Mouse (Mus musculus) C2C12 (cell line): ENCODE data around the gene Apoc1. TPM values are rescaled to one million over a fixed set of nuclear protein-coding genes. Genes with fewer than 3 reads are reported as not detected.

Experiments
- H3K27me3 ChIP-seq: one replicate; pipeline ENCODE4 v1.6.1; 2011; ENCODE audit not compliant: control insufficient read depth, insufficient read depth, insufficient read length
- H3K36me3 ChIP-seq: one replicate; pipeline ENCODE4 v1.6.1; 2011; ENCODE audit not compliant: control insufficient read depth, insufficient read depth
- H3K4me3 ChIP-seq: one replicate; pipeline ENCODE4 v1.5.1; 2011; ENCODE audit warnings: mild to moderate bottlenecking, control low read depth; ENCODE audit not compliant: poor library complexity, insufficient read depth, severe bottlenecking
- H3K79me2 ChIP-seq: one replicate; pipeline ENCODE4 v1.6.1; 2011; ENCODE audit not compliant: control insufficient read depth, insufficient read depth
- H3K79me3 ChIP-seq: one replicate; pipeline ENCODE4 v1.6.1; 2011; ENCODE audit warnings: low read depth, control low read depth
- H3ac ChIP-seq: one replicate; pipeline ENCODE3; 2011; ENCODE audit warnings: low read depth; ENCODE audit not compliant: control insufficient read depth, insufficient read length
- CEBPB ChIP-seq: IDR thresholded peaks from one replicate; pipeline ENCODE4 v1.6.1; 2011; ENCODE audit warnings: low read depth, mild to moderate bottlenecking, control low read depth, moderate library complexity
- CTCF ChIP-seq: IDR thresholded peaks from one replicate; pipeline ENCODE4 v1.5.1; 2011; ENCODE audit not compliant: control insufficient read depth, insufficient read depth, insufficient read length
- FOSL1 ChIP-seq: IDR thresholded peaks from one replicate; pipeline ENCODE4 v1.8.0; 2011; ENCODE audit warnings: mild to moderate bottlenecking, low read length; ENCODE audit not compliant: poor library complexity, insufficient read depth, severe bottlenecking
- MAX ChIP-seq: IDR thresholded peaks from one replicate; pipeline ENCODE4 v1.6.1; 2011; ENCODE audit warnings: mild to moderate bottlenecking, control low read depth
- MYOD1 ChIP-seq: IDR thresholded peaks from one replicate; pipeline ENCODE4 v1.6.1; 2011; ENCODE audit warnings: low read depth; ENCODE audit not compliant: control insufficient read depth, insufficient read length
- MYOG ChIP-seq: IDR thresholded peaks from one replicate; pipeline ENCODE4 v1.6.1; 2011; ENCODE audit not compliant: control insufficient read depth, insufficient read length; ENCODE audit errors: extremely low read depth
- USF1 ChIP-seq: IDR thresholded peaks from one replicate; pipeline ENCODE4 v1.6.1; 2011; ENCODE audit warnings: low read depth, mild to moderate bottlenecking, control low read depth, moderate library complexity
- polyA plus RNA-seq: library from polyadenylated mRNA; unstranded; fragments of >200 nt; fragmentation: generic; extraction: Trizol; gene quantifications from one replicate; pipeline ENCODE4 v1.2.1, GENCODE M21; 2012; ENCODE audit warnings: missing spikeins

The Apoc1 gene
- polyA plus RNA-seq, 1 experiment = not detected

- H3K4me3 ChIP-seq = no peak overlapping the region
- no peaks in the 10 kb centered on the region for H3K79me2 ChIP-seq
- H3K27me3 ChIP-seq = peaks cover 12% of the 10 kb centered on the region
- no peaks in the 10 kb centered on the region for H3K36me3 ChIP-seq
- TF ChIP-seq MYOD1 (no peak), MAX (no peak)
- H3ac ChIP-seq = no peak overlapping the region
- no peaks in the 10 kb centered on the region for H3K79me3 ChIP-seq
These were observed 8.7 kb downstream of the Apoc1 start for GRCm38 (mm10) chr7:19683771-19684201.

GRCm38 (mm10) chr7:19682979-19683378 is 9.5 kb downstream of the Apoc1 start:
- Histone ChIP-seq H3ac (no peak overlapping the region), H3K79me3 (no peaks in the 10 kb centered on the region), H3K4me3 (no peak overlapping the region), H3K79me2 (no peaks in the 10 kb centered on the region), H3K27me3 (peaks cover 10% of the 10 kb centered on the region), H3K36me3 (no peaks in the 10 kb centered on the region)
- no peak for TF ChIP-seq MAX
- no peak for TF ChIP-seq FOSL1
- no peak for TF ChIP-seq MYOG
- TF ChIP-seq CEBPB = no peak
- no peak for TF ChIP-seq USF1
- TF ChIP-seq CTCF = no peak
- TF ChIP-seq MYOD1 = no peak

DNA sequence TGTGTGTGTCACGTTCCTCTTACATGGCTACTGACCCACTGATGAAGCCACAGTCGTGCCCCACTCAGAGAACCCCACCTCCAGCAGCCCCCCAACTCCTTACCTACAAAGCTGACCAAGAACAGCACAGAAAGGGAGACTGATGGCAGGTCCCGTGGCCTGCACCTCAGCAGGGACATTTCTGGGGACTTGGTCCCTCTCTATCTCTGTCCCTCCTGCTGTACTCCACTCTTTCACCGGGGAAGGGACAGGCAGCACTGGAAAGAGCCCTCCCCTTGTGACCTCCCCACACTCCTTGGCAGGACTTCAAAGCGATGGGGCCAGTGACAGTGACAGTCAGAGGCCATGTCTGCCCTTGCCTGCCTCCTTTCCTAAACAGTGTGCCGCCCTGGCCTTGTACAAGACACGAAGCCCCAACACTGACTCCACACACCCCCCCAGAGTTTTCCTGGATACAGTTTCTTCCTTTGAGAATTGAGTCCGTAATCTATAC is 11.2 kb downstream of the Apoc1 start, which contains the start of the genes Gm44805 and Apoc4:
TSS of gene Gm44805 (minus strand) at position 222 of the 493 bp plus-strand sequence.
TSS of gene Apoc4 (minus strand) at position 278 of the 493 bp plus-strand sequence.
- TF ChIP-seq MYOD1 (no peak), CEBPB (no peak), USF1 (no peak), MAX (no peak), MYOG (no peak), FOSL1 (no peak), CTCF (no peak)
- H3K4me3 ChIP-seq = no peak within 1 kb of the TSS
- H3K79me2 ChIP-seq = no peaks in the 10 kb centered on the region
- no peaks in the 10 kb centered on the region for H3K79me3 ChIP-seq
- H3ac ChIP-seq = no peak within 1 kb of the TSS
- H3K27me3 ChIP-seq = peaks cover 13% of the 10 kb centered on the region
- H3K36me3 ChIP-seq = no peaks in the 10 kb centered on the region

DNA sequence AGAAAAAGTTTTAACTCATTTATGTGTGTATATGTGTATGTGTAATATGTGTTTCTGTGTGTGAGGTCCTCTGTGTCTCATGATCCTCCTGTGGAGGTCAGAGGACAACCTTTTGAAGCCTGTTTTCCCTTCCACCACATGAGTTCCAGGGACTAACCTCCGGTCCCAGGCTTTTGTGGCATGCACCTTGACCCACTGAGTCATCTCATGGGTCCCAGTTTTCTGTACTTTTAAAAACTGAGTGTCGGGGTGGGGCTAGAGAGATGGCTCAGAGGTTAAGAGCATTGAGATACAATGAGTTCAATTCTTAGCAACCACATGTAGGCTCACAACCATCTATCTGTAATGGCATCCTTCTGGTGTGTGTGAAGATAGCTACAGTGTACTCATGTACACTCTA is 11.8 kb downstream of the Apoc1 start:
- TF ChIP-seq CEBPB (no peak), USF1 (no peak), MYOD1 (no peak), MYOG (no peak), MAX (no peak), CTCF (no peak), FOSL1 (no peak)
- Histone ChIP-seq H3K27me3 (peaks cover 12% of the 10 kb centered on the region), H3K4me3 (no peak overlapping the region)

GRCm38 (mm10) chr7:19678901-19679300 is 13.6 kb downstream of the Apoc1 start:
- Histone ChIP-seq H3K36me3 (no peaks in the 10 kb centered on the region), H3K4me3 (no peak overlapping the region), H3K79me3 (no peaks in the 10 kb centered on the region), H3ac (no peak overlapping the region), H3K79me2 (no peaks in the 10 kb centered on the region), H3K27me3 (peaks cover 3% of the 10 kb centered on the region)
- TF ChIP-seq USF1 = no peak
- TF ChIP-seq MAX = no peak
- no peak for TF ChIP-seq CEBPB
- no peak for TF ChIP-seq MYOG
- no peak for TF ChIP-seq MYOD1
- no peak for TF ChIP-seq FOSL1

More for the DNA sequence above, 11.8 kb downstream of the Apoc1 start:
- H3K79me3 ChIP-seq = no peaks in the 10 kb centered on the region
- no peaks in the 10 kb centered on the region for H3K79me2 ChIP-seq
- H3K36me3 ChIP-seq = no peaks in the 10 kb centered on the region
- H3ac ChIP-seq = no peak overlapping the region

- Histone ChIP-seq H3K79me3 (no peaks in the 10 kb centered on the region), H3ac (no peak within 1 kb of the TSS), H3K27me3 (peaks cover 3% of the 10 kb centered on the region), H3K36me3 (no peaks in the 10 kb centered on the region), H3K79me2 (no peaks in the 10 kb centered on the region), H3K4me3 (no peak within 1 kb of the TSS)
- TF ChIP-seq MYOD1 = no peak
- TF ChIP-seq CEBPB = no peak
- no peak for TF ChIP-seq MAX
- TF ChIP-seq USF1 = no peak
- no peak for TF ChIP-seq CTCF
These were observed 14.6 kb downstream of the Apoc1 start, which contains the start of gene Apoc2 for GRCm38 (mm10) chr7:19677872-19678271. Gene Apoc2, minus strand, starts transcription at chr7:19677941.
